Mouse (Mus musculus): ENCODE measurements around the gene Syn3. TPM values are rescaled to one million over a fixed set of nuclear protein-coding genes. Genes with fewer than 3 reads are reported as not detected.

Gene Syn3
- polyA plus RNA-seq, 1 experiment, result 0.15 TPM

- TF ChIP-seq GATA1 (IDR thresholded peaks at IDR 0.05; ENCODE audit: borderline replicate concordance, low read length) (no peak), FLI1 (IDR thresholded peaks at IDR 0.05; ENCODE audit: low read length) (no peak)
- Histone ChIP-seq H3K4me1 (peaks cover 3% of the 10 kb centered on the region; the same call in 1 of the 2 replicates), H3K36me3 (replicated peaks; ENCODE audit: low read length) (no peaks in the 10 kb centered on the region), H3K4me3 (replicated peaks) (no peak overlapping the region), H3K27me3 (replicated peaks) (peaks cover 3% of the 10 kb centered on the region), H3K9me3 (0 out of 2 replicates have a peak, but pooled peaks cover 2% of the 10 kb centered on the region)
Observed at GRCm38 (mm10) chr10:86363669-86364309, 134.9 kb downstream of the Syn3 start.

GRCm38 (mm10) chr10:86359699-86360098 lies 139.0 kb downstream of the Syn3 start:
- no peak for TF ChIP-seq FLI1 (IDR thresholded peaks at IDR 0.05; ENCODE audit: low read length)
- TF ChIP-seq GATA1 (IDR thresholded peaks at IDR 0.05; ENCODE audit: borderline replicate concordance, low read length), result no peak
- H3K36me3 ChIP-seq (replicated peaks; ENCODE audit: low read length), result no peaks in the 10 kb centered on the region
- no peak overlapping the region for H3K4me3 ChIP-seq (replicated peaks)
- no peaks in the 10 kb centered on the region for H3K27me3 ChIP-seq (replicated peaks)
- H3K4me1 ChIP-seq, result peaks cover 14% of the 10 kb centered on the region; the same call in 1 of the 2 replicates
- H3K9me3 ChIP-seq, result 0 out of 2 replicates have a peak, but pooled peaks cover 2% of the 10 kb centered on the region

DNA sequence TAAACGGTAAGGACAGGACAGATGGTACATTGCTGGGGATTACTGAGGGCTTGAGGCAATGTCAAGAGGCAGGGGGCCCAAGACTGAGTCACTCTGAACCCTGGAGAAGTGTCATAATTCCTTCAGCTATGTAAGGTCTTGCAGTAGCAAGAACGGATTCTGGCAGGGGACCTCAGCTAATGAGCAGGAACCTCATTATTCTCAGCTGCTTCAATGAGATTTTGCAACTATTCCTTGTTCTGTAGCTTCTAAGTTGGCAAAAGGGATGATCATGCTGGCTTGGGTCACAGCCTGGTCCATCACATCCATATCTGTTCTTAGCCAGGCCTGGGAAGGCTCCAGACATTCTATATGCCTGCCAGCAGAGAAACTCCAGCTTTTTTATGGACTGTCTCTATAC lies 139.5 kb downstream of the Syn3 start:
- no peak for TF ChIP-seq GATA1 (IDR thresholded peaks at IDR 0.05; ENCODE audit: borderline replicate concordance, low read length)
- no peak for TF ChIP-seq FLI1 (IDR thresholded peaks at IDR 0.05; ENCODE audit: low read length)
- H3K9me3 ChIP-seq, result 0 out of 2 replicates have a peak, but pooled peaks cover 2% of the 10 kb centered on the region
- no peaks in the 10 kb centered on the region for H3K36me3 ChIP-seq (replicated peaks; ENCODE audit: low read length)
- peaks cover 14% of the 10 kb centered on the region; the same call in 1 of the 2 replicates for H3K4me1 ChIP-seq
- no peak overlapping the region for H3K4me3 ChIP-seq (replicated peaks)
- no peaks in the 10 kb centered on the region for H3K27me3 ChIP-seq (replicated peaks)

- H3K27me3 ChIP-seq (replicated peaks), result no peaks in the 10 kb centered on the region
- H3K9me3 ChIP-seq, result 0 out of 2 replicates have a peak, but pooled peaks cover 2% of the 10 kb centered on the region
- no peak overlapping the region for H3K4me3 ChIP-seq (replicated peaks)
- TF ChIP-seq FLI1 (IDR thresholded peaks at IDR 0.05; ENCODE audit: low read length), result no peak
- no peaks in the 10 kb centered on the region for H3K36me3 ChIP-seq (replicated peaks; ENCODE audit: low read length)
- peaks cover 14% of the 10 kb centered on the region; the same call in 1 of the 2 replicates for H3K4me1 ChIP-seq
Observed at GRCm38 (mm10) chr10:86358307-86358975, 140.3 kb downstream of the Syn3 start.

- H3K4me3 ChIP-seq (replicated peaks), result no peak overlapping the region
- no peaks in the 10 kb centered on the region for H3K27me3 ChIP-seq (replicated peaks)
- no peaks in the 10 kb centered on the region for H3K36me3 ChIP-seq (replicated peaks; ENCODE audit: low read length)
- no peaks in the 10 kb centered on the region for H3K9me3 ChIP-seq
- H3K4me1 ChIP-seq, result peaks cover 20% of the 10 kb centered on the region
- TF ChIP-seq GATA1 (IDR thresholded peaks at IDR 0.05; ENCODE audit: borderline replicate concordance, low read length), result no peak
- no peak for TF ChIP-seq FLI1 (IDR thresholded peaks at IDR 0.05; ENCODE audit: low read length)
Observed at GRCm38 (mm10) chr10:86356819-86357563, 141.7 kb downstream of the Syn3 start.

DNA sequence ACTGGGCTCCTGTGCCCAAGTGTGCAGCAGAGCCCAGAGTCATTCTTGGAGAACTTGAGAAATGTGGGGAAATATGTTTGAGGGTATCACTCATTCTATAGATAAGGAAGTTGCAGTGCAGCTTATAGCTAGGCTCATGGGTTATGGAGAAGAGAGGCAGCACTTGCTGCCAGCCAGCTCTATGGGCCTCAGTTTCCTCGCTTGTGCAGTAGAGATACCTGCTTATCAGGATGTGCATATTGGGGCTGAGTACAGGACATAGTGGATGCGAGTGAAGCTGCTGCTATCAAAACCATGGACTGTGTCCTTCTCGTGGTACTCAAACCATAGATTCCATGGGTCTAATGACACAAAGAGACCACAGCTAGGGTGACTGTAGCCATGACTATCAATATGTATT lies 146.2 kb downstream of the Syn3 start:
- Histone ChIP-seq H3K4me3 (replicated peaks) (no peak overlapping the region), H3K4me1 (peaks cover 36% of the 10 kb centered on the region), H3K27me3 (replicated peaks) (no peaks in the 10 kb centered on the region), H3K9me3 (no peaks in the 10 kb centered on the region), H3K36me3 (replicated peaks; ENCODE audit: low read length) (peaks cover 8% of the 10 kb centered on the region)
- TF ChIP-seq GATA1 (IDR thresholded peaks at IDR 0.05; ENCODE audit: borderline replicate concordance, low read length) (no peak), FLI1 (IDR thresholded peaks at IDR 0.05; ENCODE audit: low read length) (no peak)

DNA sequence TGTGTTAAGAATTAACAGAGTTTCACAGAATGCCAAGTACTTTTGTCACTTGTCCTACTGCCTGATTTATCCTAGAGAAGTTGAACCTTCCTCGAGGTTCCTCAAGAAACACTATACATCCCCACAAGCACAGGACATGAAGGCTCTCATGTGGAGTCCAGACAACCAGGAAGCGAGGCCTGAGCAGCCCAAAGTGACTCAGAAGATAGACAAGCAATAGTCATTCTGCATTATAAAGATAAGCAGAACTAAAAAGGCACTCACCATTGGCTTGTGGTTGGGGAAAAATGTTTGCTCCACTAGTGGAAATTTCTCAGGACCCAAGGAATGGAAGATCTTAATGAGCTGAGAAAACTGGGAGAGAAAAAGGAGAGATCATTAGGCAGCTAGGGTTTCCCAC lies 147.4 kb downstream of the Syn3 start:
- Histone ChIP-seq H3K9me3 (no peaks in the 10 kb centered on the region), H3K36me3 (replicated peaks; ENCODE audit: low read length) (peaks cover 18% of the 10 kb centered on the region), H3K4me1 (peaks cover 33% of the 10 kb centered on the region), H3K27me3 (replicated peaks) (no peaks in the 10 kb centered on the region), H3K4me3 (replicated peaks) (no peak overlapping the region)
- no peak for TF ChIP-seq GATA1 (IDR thresholded peaks at IDR 0.05; ENCODE audit: borderline replicate concordance, low read length)
- TF ChIP-seq FLI1 (IDR thresholded peaks at IDR 0.05; ENCODE audit: low read length), result no peak

- Histone ChIP-seq H3K9me3 (no peaks in the 10 kb centered on the region), H3K4me1 (peaks cover 13% of the 10 kb centered on the region), H3K36me3 (replicated peaks; ENCODE audit: low read length) (peaks cover 65% of the 10 kb centered on the region), H3K27me3 (replicated peaks) (no peaks in the 10 kb centered on the region), H3K4me3 (replicated peaks) (no peak overlapping the region)
- TF ChIP-seq GATA1 (IDR thresholded peaks at IDR 0.05; ENCODE audit: borderline replicate concordance, low read length) (no peak), FLI1 (IDR thresholded peaks at IDR 0.05; ENCODE audit: low read length) (no peak)
Observed at GRCm38 (mm10) chr10:86346235-86346840, 152.4 kb downstream of the Syn3 start.

DNA sequence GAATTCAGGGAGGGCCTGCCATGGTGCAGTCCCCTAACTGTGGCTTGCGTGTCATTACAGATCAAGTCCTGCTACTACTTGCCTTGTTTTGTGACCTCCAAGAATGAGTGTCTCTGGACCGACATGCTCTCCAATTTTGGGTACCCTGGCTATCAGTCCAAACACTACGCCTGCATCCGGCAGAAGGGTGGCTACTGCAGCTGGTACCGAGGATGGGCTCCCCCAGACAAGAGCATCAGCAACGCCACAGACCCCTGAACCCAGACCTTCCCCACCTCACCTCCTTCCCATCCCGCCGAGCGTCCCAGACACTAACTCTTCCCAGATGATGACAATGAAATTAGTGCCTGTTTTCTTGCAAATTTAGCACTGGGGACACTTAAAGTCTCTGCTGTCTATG lies 153.1 kb downstream of the Syn3 start:
- Histone ChIP-seq H3K9me3 (no peaks in the 10 kb centered on the region), H3K4me3 (replicated peaks) (no peak overlapping the region), H3K4me1 (peaks cover 6% of the 10 kb centered on the region), H3K27me3 (replicated peaks) (no peaks in the 10 kb centered on the region), H3K36me3 (replicated peaks; ENCODE audit: low read length) (peaks cover 69% of the 10 kb centered on the region)
- no peak for TF ChIP-seq FLI1 (IDR thresholded peaks at IDR 0.05; ENCODE audit: low read length)
- TF ChIP-seq GATA1 (IDR thresholded peaks at IDR 0.05; ENCODE audit: borderline replicate concordance, low read length), result no peak
